Mouse (Mus musculus) hindbrain, postnatal 0 days (tissue): ENCODE results near the gene Mnx1. TPM values are rescaled to one million over a fixed set of nuclear protein-coding genes. Genes with fewer than 3 reads are reported as not detected.

Experiments used
- ATAC-seq: fragments of 200-750 bp; cut with Nextera tagmentation; 2 replicates; pipeline ENCODE4 v1.8.0; 2017; ENCODE audit warnings: mild to moderate bottlenecking, moderate TSS enrichment, moderate library complexity
- DNase-seq: peaks from one replicate; pipeline ENCODE4 v3.0.0-alpha.2; 2015; ENCODE audit warnings: low spot score
- H3K27ac ChIP-seq: fragments of 300-500 bp; sonication (generic); 2 replicates; pipeline ENCODE4 v1.5.1; 2014; ENCODE audit warnings: mild to moderate bottlenecking
- H3K27me3 ChIP-seq: fragments of 300-500 bp; sonication (generic); 2 replicates; pipeline ENCODE4 v1.6.1; 2014; ENCODE audit warnings: low read length, mixed read lengths; ENCODE audit not compliant: insufficient read depth
- H3K36me3 ChIP-seq: fragments of 300-500 bp; sonication (generic); 2 replicates; pipeline ENCODE4 v1.6.1; 2014; ENCODE audit warnings: low read length, mixed read lengths; ENCODE audit not compliant: insufficient read depth
- H3K4me1 ChIP-seq: fragments of 300-500 bp; sonication (generic); 2 replicates; pipeline ENCODE4 v1.6.1; 2014; ENCODE audit warnings: antibody characterized with exemption, low read length, mixed read lengths; ENCODE audit not compliant: insufficient read depth
- H3K4me2 ChIP-seq: fragments of 300-500 bp; sonication (generic); 2 replicates; pipeline ENCODE4 v1.6.1; 2014; ENCODE audit warnings: low read depth, mild to moderate bottlenecking, low read length, moderate library complexity, mixed read lengths
- H3K4me3 ChIP-seq: fragments of 300-500 bp; sonication (generic); 2 replicates; pipeline ENCODE4 v1.5.1; 2014; ENCODE audit warnings: low read length
- H3K9ac ChIP-seq: fragments of 300-500 bp; sonication (generic); replicated peaks from 2 replicates; pipeline ENCODE4 v1.6.1; 2014; ENCODE audit warnings: mild to moderate bottlenecking, low read length, moderate library complexity, mixed read lengths
- H3K9me3 ChIP-seq: fragments of 300-500 bp; sonication (generic); 2 replicates; pipeline ENCODE4 v1.6.1; 2016; ENCODE audit warnings: low read length, mixed read lengths
- CTCF ChIP-seq: IDR thresholded peaks from 2 replicates; pipeline ENCODE4 v1.5.1; 2016; ENCODE audit warnings: antibody characterized with exemption, control low read depth, low read depth
- WGBS: fragments of 180-500 bp; shearing (Covaris S2); extraction: QIAGEN DNeasy Blood & Tissue Kit; methylation state at CpG from one replicate; pipeline ENCODE4 v1.1.7; 2014; 5-methylcytosine and 5-hydroxymethylcytosine counted together
- polyA plus RNA-seq: library from polyadenylated mRNA; unstranded; fragments of >200 nt; fragmentation: Nextera tagmentation; extraction: Ambion mirVana; gene quantifications from 2 replicates; pipeline ENCODE4 v1.2.1, GENCODE M21; 2015
- total RNA-seq: library from RNA; depleted of rRNA; stranded (reverse); fragments of >200 nt; gene quantifications from 2 replicates; pipeline ENCODE4 v1.2.3, GENCODE M21; 2014

The Mnx1 gene
- total and polyA plus RNA-seq, 2 experiments from 2014 or later: 0.16 TPM; not detected in 1

- H3K36me3 ChIP-seq: no peaks in the 10 kb centered on the region
- whole genome bisulfite sequencing: 3% methylated on average over 10 of the region's 10 CpGs
- no peak for TF ChIP-seq CTCF
- H3K27ac ChIP-seq: no peak overlapping the region
- no peak overlapping the region for H3K9ac ChIP-seq
- no peak overlapping the region for H3K4me3 ChIP-seq
- H3K4me2 ChIP-seq: no peak overlapping the region
- ATAC-seq: no peak
- peaks cover 11% of the 10 kb centered on the region; the same call in 1 of the 2 replicates for H3K4me1 ChIP-seq
- H3K9me3 ChIP-seq: no peaks in the 10 kb centered on the region
- peaks cover 92% of the 10 kb centered on the region for H3K27me3 ChIP-seq
- DNase-seq: no peak
Measured at GRCm38 (mm10) chr5:29475041-29475440, 3.2 kb downstream of the Mnx1 start.

GRCm38 (mm10) chr5:29474246-29474960 is 3.9 kb downstream of the Mnx1 start:
- 2% methylated on average over 35 of the region's 35 CpGs for WGBS
- Histone ChIP-seq H3K4me2 (no peak overlapping the region), H3K27me3 (peaks cover 92% of the 10 kb centered on the region), H3K9ac (no peak overlapping the region), H3K4me1 (peaks cover 11% of the 10 kb centered on the region; the same call in 1 of the 2 replicates), H3K27ac (no peak overlapping the region), H3K4me3 (no peak overlapping the region), H3K9me3 (no peaks in the 10 kb centered on the region), H3K36me3 (no peaks in the 10 kb centered on the region)
- TF ChIP-seq CTCF: no peak
- no peak for DNase-seq
- ATAC-seq: no peak

DNA sequence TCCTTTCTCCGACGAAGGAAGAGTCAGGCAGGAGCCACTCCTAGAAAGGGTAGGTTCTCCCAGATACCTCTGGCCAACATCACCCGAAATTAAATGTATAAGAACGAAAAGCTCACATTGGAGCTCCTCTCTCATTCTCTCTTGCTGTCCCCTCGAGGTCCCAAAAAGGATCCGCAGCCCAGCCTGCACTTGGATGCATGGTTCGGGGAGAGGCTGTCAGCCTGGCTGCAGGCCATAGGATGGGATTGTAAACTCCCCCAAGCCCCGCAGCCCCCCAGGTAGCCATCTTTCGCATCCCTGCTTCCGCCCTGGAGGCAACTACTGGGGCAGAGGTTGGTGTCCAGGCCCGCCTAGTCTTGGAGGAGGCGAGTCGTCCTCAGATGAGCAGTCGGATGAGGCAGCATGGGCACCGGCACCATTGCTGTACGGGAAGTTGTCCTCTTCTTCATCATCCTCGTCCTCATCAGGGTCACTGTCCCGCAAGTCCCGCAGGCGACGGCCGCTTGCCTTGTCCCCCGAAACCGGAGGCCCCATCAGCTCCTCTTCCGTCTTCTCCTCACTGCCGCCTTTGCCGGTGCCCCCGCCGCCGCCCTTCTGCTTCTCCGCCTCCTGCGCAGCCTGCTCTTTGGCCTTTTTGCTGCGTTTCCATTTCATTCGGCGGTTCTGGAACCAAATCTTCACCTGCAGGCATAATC is 4.6 kb downstream of the Mnx1 start:
- Histone ChIP-seq H3K36me3 (no peaks in the 10 kb centered on the region), H3K4me1 (peaks cover 11% of the 10 kb centered on the region; the same call in 1 of the 2 replicates), H3K27me3 (peaks cover 90% of the 10 kb centered on the region), H3K27ac (no peak overlapping the region), H3K9me3 (no peaks in the 10 kb centered on the region), H3K4me2 (no peak overlapping the region), H3K4me3 (no peak overlapping the region), H3K9ac (no peak overlapping the region)
- WGBS: 2% methylated on average over 35 of the region's 35 CpGs
- no peak for ATAC-seq
- no peak for DNase-seq
- no peak for TF ChIP-seq CTCF

- Histone ChIP-seq H3K9me3 (no peaks in the 10 kb centered on the region), H3K4me3 (no peak overlapping the region), H3K27ac (no peak overlapping the region), H3K4me1 (no peaks in the 10 kb centered on the region), H3K27me3 (peaks cover 86% of the 10 kb centered on the region), H3K36me3 (no peaks in the 10 kb centered on the region), H3K4me2 (no peak overlapping the region), H3K9ac (no peak overlapping the region)
- whole genome bisulfite sequencing: 3% methylated on average over 22 of the region's 22 CpGs
- TF ChIP-seq CTCF: no peak
- no peak for DNase-seq
- no peak; the same call in 1 of the 2 replicates for ATAC-seq
Measured at GRCm38 (mm10) chr5:29471855-29472665, 6.2 kb downstream of the Mnx1 start.

GRCm38 (mm10) chr5:29471396-29471795 is 6.9 kb downstream of the Mnx1 start:
- no peak for TF ChIP-seq CTCF
- DNase-seq: no peak

DNA sequence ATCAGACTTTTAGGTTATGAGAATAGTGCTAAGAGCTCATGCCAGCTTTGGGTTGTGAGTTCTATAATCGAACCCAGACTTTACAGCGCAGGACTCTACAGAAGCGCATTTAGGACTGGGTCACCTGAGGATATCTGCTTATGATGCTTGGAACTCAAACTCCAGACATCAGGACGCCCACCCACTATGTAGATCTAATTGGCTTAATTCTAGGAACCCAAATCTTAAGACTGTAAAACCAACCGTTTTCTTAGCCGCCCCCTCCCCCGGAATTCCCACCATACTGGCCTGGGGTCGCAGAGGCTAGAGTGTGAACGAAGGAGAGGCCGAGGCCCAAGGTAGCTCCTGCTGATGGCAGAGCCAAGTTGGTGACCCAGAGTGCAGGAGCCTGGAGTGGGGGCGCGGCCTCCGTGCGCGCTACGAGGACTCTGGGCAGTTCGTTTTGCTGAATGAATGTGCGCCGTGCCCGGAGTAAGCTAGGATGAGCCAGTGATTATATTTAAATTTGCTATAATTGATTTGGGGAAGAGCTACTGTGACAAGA is 7.3 kb downstream of the Mnx1 start:
- TF ChIP-seq CTCF: no peak
- H3K36me3 ChIP-seq: no peaks in the 10 kb centered on the region
- 3% methylated on average over 20 of the region's 20 CpGs for WGBS

More at GRCm38 (mm10) chr5:29471396-29471795, 6.9 kb downstream of the Mnx1 start:
- Histone ChIP-seq H3K27me3 (peaks cover 86% of the 10 kb centered on the region), H3K9ac (no peak overlapping the region), H3K4me3 (no peak overlapping the region), H3K36me3 (no peaks in the 10 kb centered on the region), H3K4me2 (no peak overlapping the region), H3K4me1 (no peaks in the 10 kb centered on the region), H3K27ac (no peak overlapping the region), H3K9me3 (no peaks in the 10 kb centered on the region)
- 2% methylated on average over 11 of the region's 11 CpGs for whole genome bisulfite sequencing
- no peak for ATAC-seq

More for the DNA sequence above, 7.3 kb downstream of the Mnx1 start:
- Histone ChIP-seq H3K9me3 (no peaks in the 10 kb centered on the region), H3K4me3 (no peak overlapping the region), H3K9ac (no peak overlapping the region), H3K4me2 (no peak overlapping the region), H3K27me3 (peaks cover 86% of the 10 kb centered on the region), H3K4me1 (no peaks in the 10 kb centered on the region), H3K27ac (no peak overlapping the region)
- ATAC-seq (no peak), DNase-seq (no peak)
